Mouse (Mus musculus): ENCODE measurements around the gene Gng13. TPM values are rescaled to one million over a fixed set of nuclear protein-coding genes. Genes with fewer than 3 reads are reported as not detected.
A peak's percentile ranks its signal among the peaks of the same experiment; 100 is the strongest.

Gng13 gene
- polyA plus RNA-seq, 1 experiment from 2014 or later: 0.95 TPM

- Histone ChIP-seq H3K4me1 (replicated peaks; ENCODE audit: control insufficient read depth, insufficient read depth, low read length) (no peaks in the 10 kb centered on the region), H3K4me3 (ENCODE audit: low read depth, low read length) (no peak overlapping the region), H3K27me3 (replicated peaks; ENCODE audit: control insufficient read depth, insufficient read depth, low read length) (peaks cover under 1% of the 10 kb centered on the region; the same call in 1 of the 2 replicates), H3K27ac (ENCODE audit: low read depth, low read length) (no peak overlapping the region), H3K9me3 (ENCODE audit: control insufficient read depth) (no peaks in the 10 kb centered on the region), H3K36me3 (ENCODE audit: control insufficient read depth, insufficient read depth) (no peaks in the 10 kb centered on the region), H3K4me2 (replicated peaks; ENCODE audit: low read depth) (no peak overlapping the region), H3K9ac (ENCODE audit: low read depth, low read length) (no peak overlapping the region)
- no peak for ATAC-seq
- WGBS: 71% methylated on average over 4 of the region's 4 CpGs
- no peak for TF ChIP-seq CTCF (IDR thresholded peaks at IDR 0.05; ENCODE audit: low read depth)
Observed at GRCm38 (mm10) chr17:25711136-25711535, 5.8 kb upstream of the Gng13 start.

DNA sequence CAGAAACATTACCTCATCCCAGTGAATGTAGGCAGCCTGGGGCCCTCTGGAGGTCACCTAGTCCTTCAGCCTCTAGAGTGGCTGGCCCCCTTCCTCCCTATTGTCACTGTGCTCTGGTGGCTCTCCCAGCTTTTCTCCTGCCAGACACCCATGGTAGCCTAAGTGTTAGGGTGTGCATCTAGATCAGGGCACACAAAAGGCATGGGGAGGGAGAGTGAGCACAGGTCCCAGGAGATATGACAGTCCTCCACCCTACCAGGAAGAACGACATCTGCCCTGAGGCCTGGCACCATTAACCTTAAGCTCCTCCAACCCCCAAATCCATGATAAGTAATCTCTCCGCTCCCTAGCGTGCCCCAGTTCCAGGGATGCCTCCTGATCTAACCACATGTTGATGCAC, 1.3 kb upstream of the Gng13 start:
- Histone ChIP-seq H3K4me3 (ENCODE audit: low read depth, low read length) (no peak overlapping the region), H3K9me3 (ENCODE audit: control insufficient read depth) (no peaks in the 10 kb centered on the region), H3K4me1 (replicated peaks; ENCODE audit: control insufficient read depth, insufficient read depth, low read length) (no peaks in the 10 kb centered on the region), H3K4me2 (replicated peaks; ENCODE audit: low read depth) (no peak overlapping the region), H3K27me3 (replicated peaks; ENCODE audit: control insufficient read depth, insufficient read depth, low read length) (peaks cover 18% of the 10 kb centered on the region), H3K9ac (ENCODE audit: low read depth, low read length) (no peak overlapping the region), H3K36me3 (ENCODE audit: control insufficient read depth, insufficient read depth) (peaks cover 2% of the 10 kb centered on the region; the same call in 1 of the 2 replicates), H3K27ac (ENCODE audit: low read depth, low read length) (no peak overlapping the region)
- no peak for TF ChIP-seq CTCF (IDR thresholded peaks at IDR 0.05; ENCODE audit: low read depth)
- WGBS: 53% methylated on average over 3 of the region's 3 CpGs
- no peak for ATAC-seq

DNA sequence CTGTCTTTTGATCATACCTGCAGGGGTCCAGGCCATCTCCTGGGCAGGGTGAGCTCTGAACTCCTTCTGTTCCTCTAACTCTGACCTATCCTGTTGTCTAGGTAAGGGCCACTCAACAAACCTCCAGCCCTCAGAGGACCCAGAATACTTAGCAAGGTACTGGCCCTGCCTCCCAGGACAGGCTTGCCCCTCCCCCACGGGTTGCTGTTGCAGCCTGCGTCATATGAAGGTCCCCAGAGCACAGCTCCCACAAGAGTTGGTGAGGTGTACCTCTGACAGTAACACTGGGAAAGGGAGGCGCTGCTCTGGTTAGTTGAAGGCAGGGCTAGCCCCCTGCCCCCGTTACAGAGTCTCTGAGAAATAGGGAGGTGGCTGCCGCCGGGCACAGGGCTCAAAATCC, 841 bp upstream of the Gng13 start:
- no peak for TF ChIP-seq CTCF (IDR thresholded peaks at IDR 0.05; ENCODE audit: low read depth)
- no peak overlapping the region for H3K4me3 ChIP-seq (ENCODE audit: low read depth, low read length)
- WGBS: 9% methylated on average over 6 of the region's 6 CpGs
- H3K36me3 ChIP-seq (ENCODE audit: control insufficient read depth, insufficient read depth): peaks cover 7% of the 10 kb centered on the region; the same call in 1 of the 2 replicates
- H3K27ac ChIP-seq (ENCODE audit: low read depth, low read length): no peak overlapping the region
- no peak for ATAC-seq
- H3K9me3 ChIP-seq (ENCODE audit: control insufficient read depth): no peaks in the 10 kb centered on the region
- H3K4me1 ChIP-seq (replicated peaks; ENCODE audit: control insufficient read depth, insufficient read depth, low read length): no peaks in the 10 kb centered on the region
- H3K9ac ChIP-seq (ENCODE audit: low read depth, low read length): no peak overlapping the region
- no peak overlapping the region for H3K4me2 ChIP-seq (replicated peaks; ENCODE audit: low read depth)
- peaks cover 18% of the 10 kb centered on the region for H3K27me3 ChIP-seq (replicated peaks; ENCODE audit: control insufficient read depth, insufficient read depth, low read length)

DNA sequence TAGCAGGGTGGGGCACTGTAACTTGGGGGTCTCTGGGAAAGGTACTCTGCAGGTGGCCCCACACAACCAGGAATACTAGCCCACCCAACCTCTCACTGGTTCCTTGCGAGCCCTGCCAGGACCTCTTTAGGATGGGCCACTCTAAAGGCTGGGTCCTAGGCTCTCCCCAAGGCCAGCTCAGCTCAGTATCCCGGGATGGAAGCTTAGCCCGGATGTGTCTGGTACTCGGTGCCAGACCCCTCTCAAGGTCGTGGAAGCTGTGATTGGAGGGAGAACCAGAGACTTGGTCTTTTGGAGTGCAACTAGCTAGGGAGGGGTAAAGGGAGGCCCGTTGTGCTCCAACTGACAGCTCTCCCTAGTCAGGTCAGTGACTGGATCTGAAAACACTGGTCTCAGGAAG, 720 bp downstream of the Gng13 start:
- Histone ChIP-seq H3K27me3 (replicated peaks; ENCODE audit: control insufficient read depth, insufficient read depth, low read length) (peaks cover 18% of the 10 kb centered on the region), H3K27ac (ENCODE audit: low read depth, low read length) (no peak overlapping the region), H3K4me1 (replicated peaks; ENCODE audit: control insufficient read depth, insufficient read depth, low read length) (no peaks in the 10 kb centered on the region), H3K9ac (ENCODE audit: low read depth, low read length) (no peak overlapping the region), H3K4me2 (replicated peaks; ENCODE audit: low read depth) (peak overlapping the region; percentile 71), H3K9me3 (ENCODE audit: control insufficient read depth) (no peaks in the 10 kb centered on the region), H3K4me3 (ENCODE audit: low read depth, low read length) (peak overlapping the region; percentile 37), H3K36me3 (ENCODE audit: control insufficient read depth, insufficient read depth) (peaks cover 18% of the 10 kb centered on the region; the same call in 1 of the 2 replicates)
- no peak for TF ChIP-seq CTCF (IDR thresholded peaks at IDR 0.05; ENCODE audit: low read depth)
- no peak for ATAC-seq
- WGBS: 10% methylated on average over 6 of the region's 6 CpGs

GRCm38 (mm10) chr17:25721476-25721875, 4.5 kb downstream of the Gng13 start:
- no peak overlapping the region for H3K27ac ChIP-seq (ENCODE audit: low read depth, low read length)
- no peak for TF ChIP-seq CTCF (IDR thresholded peaks at IDR 0.05; ENCODE audit: low read depth)
- WGBS: 98% methylated on average over 5 of the region's 5 CpGs
- no peak overlapping the region for H3K4me3 ChIP-seq (ENCODE audit: low read depth, low read length)
- peaks cover 14% of the 10 kb centered on the region for H3K27me3 ChIP-seq (replicated peaks; ENCODE audit: control insufficient read depth, insufficient read depth, low read length)
- H3K36me3 ChIP-seq (ENCODE audit: control insufficient read depth, insufficient read depth): peaks cover 24% of the 10 kb centered on the region; the same call in 1 of the 2 replicates
- no peaks in the 10 kb centered on the region; the same call in 1 of the 2 replicates for H3K4me1 ChIP-seq (replicated peaks; ENCODE audit: control insufficient read depth, insufficient read depth, low read length)
- no peak for ATAC-seq
- no peak overlapping the region for H3K4me2 ChIP-seq (replicated peaks; ENCODE audit: low read depth)
- H3K9me3 ChIP-seq (ENCODE audit: control insufficient read depth): no peaks in the 10 kb centered on the region
- no peak overlapping the region for H3K9ac ChIP-seq (ENCODE audit: low read depth, low read length)

GRCm38 (mm10) chr17:25723470-25723869, 6.5 kb downstream of the Gng13 start:
- peaks cover 24% of the 10 kb centered on the region; the same call in 1 of the 2 replicates for H3K36me3 ChIP-seq (ENCODE audit: control insufficient read depth, insufficient read depth)
- no peak overlapping the region for H3K27ac ChIP-seq (ENCODE audit: low read depth, low read length)
- ATAC-seq: no peak
- peaks cover 4% of the 10 kb centered on the region; the same call in 1 of the 2 replicates for H3K4me1 ChIP-seq (replicated peaks; ENCODE audit: control insufficient read depth, insufficient read depth, low read length)
- no peak overlapping the region for H3K4me3 ChIP-seq (ENCODE audit: low read depth, low read length)
- no peak for TF ChIP-seq CTCF (IDR thresholded peaks at IDR 0.05; ENCODE audit: low read depth)
- H3K9me3 ChIP-seq (ENCODE audit: control insufficient read depth): no peaks in the 10 kb centered on the region
- H3K9ac ChIP-seq (ENCODE audit: low read depth, low read length): no peak overlapping the region
- WGBS: 97% methylated on average over 19 of the region's 19 CpGs
- no peaks in the 10 kb centered on the region for H3K27me3 ChIP-seq (replicated peaks; ENCODE audit: control insufficient read depth, insufficient read depth, low read length)
- H3K4me2 ChIP-seq (replicated peaks; ENCODE audit: low read depth): no peak overlapping the region

- 79% methylated on average over 7 of the region's 7 CpGs for WGBS
- H3K36me3 ChIP-seq (ENCODE audit: control insufficient read depth, insufficient read depth): peaks cover 24% of the 10 kb centered on the region; the same call in 1 of the 2 replicates
Observed at GRCm38 (mm10) chr17:25723919-25724318, 6.9 kb downstream of the Gng13 start.

More at GRCm38 (mm10) chr17:25723919-25724318, 6.9 kb downstream of the Gng13 start:
- no peak for ATAC-seq
- no peak overlapping the region for H3K9ac ChIP-seq (ENCODE audit: low read depth, low read length)
- peaks cover 4% of the 10 kb centered on the region; the same call in 1 of the 2 replicates for H3K4me1 ChIP-seq (replicated peaks; ENCODE audit: control insufficient read depth, insufficient read depth, low read length)
- TF ChIP-seq CTCF (IDR thresholded peaks at IDR 0.05; ENCODE audit: low read depth): peak; percentile 56
- H3K9me3 ChIP-seq (ENCODE audit: control insufficient read depth): no peaks in the 10 kb centered on the region
- H3K4me2 ChIP-seq (replicated peaks; ENCODE audit: low read depth): no peak overlapping the region
- H3K27ac ChIP-seq (ENCODE audit: low read depth, low read length): no peak overlapping the region
- H3K4me3 ChIP-seq (ENCODE audit: low read depth, low read length): no peak overlapping the region
- H3K27me3 ChIP-seq (replicated peaks; ENCODE audit: control insufficient read depth, insufficient read depth, low read length): no peaks in the 10 kb centered on the region
